Mouse (Mus musculus) bone marrow macrophage, adult 2 months (primary cell): ENCODE measurements around the gene Aaas.
A peak's percentile ranks its signal among the peaks of the same experiment; 100 is the strongest.

ENCODE experiments used
- CTCF ChIP-seq: IDR thresholded peaks from 2 replicates; pipeline ENCODE4 v1.5.1; 2012; ENCODE audit warnings: low read depth, mild to moderate bottlenecking, low read length, moderate library complexity
- POLR2A ChIP-seq: IDR thresholded peaks from 2 replicates; pipeline ENCODE4 v1.6.1; 2012; ENCODE audit warnings: mild to moderate bottlenecking, low read depth, low read length, borderline replicate concordance

- TF ChIP-seq POLR2A = no peak
- TF ChIP-seq CTCF = peak; percentile 77
Measured at GRCm38 (mm10) chr15:102381575-102381974, 31.0 kb upstream of the Aaas start.
